Mouse (Mus musculus): ENCODE measurements around the gene Anxa4. TPM values are rescaled to one million over a fixed set of nuclear protein-coding genes. Genes with fewer than 3 reads are reported as not detected.

The Anxa4 gene
- polyA plus RNA-seq, 1 experiment from 2014 or later, result 5.6 TPM

- Histone ChIP-seq H3K4me3 (replicated peaks; ENCODE audit: low read depth, low read length) (no peak overlapping the region), H3K27me3 (ENCODE audit: control insufficient read depth, insufficient read depth, low read length) (no peaks in the 10 kb centered on the region), H3K4me2 (ENCODE audit: low read length) (no peak overlapping the region), H3K4me1 (ENCODE audit: control insufficient read depth, insufficient read depth, low read length) (peaks cover 4% of the 10 kb centered on the region; the same call in 1 of the 2 replicates), H3K36me3 (ENCODE audit: control insufficient read depth, insufficient read depth, low read length) (no peaks in the 10 kb centered on the region), H3K9me3 (ENCODE audit: control insufficient read depth, low read length) (no peaks in the 10 kb centered on the region), H3K9ac (replicated peaks; ENCODE audit: low read length) (no peak overlapping the region), H3K27ac (replicated peaks; ENCODE audit: low read depth, low read length) (no peak overlapping the region)
- DNase-seq, result peak; percentile 53
- 26% methylated on average over 3 of the region's 3 CpGs for WGBS
- ATAC-seq (ENCODE audit: low FRiP score, low TSS enrichment), result no peak
Measured at GRCm38 (mm10) chr6:86813341-86813740, 20.0 kb upstream of the Anxa4 start.

- 67% methylated on average over 4 of the region's 4 CpGs for WGBS
- DNase-seq, result no peak
- Histone ChIP-seq H3K27me3 (ENCODE audit: control insufficient read depth, insufficient read depth, low read length) (no peaks in the 10 kb centered on the region), H3K27ac (replicated peaks; ENCODE audit: low read depth, low read length) (no peak overlapping the region), H3K4me3 (replicated peaks; ENCODE audit: low read depth, low read length) (no peak overlapping the region), H3K36me3 (ENCODE audit: control insufficient read depth, insufficient read depth, low read length) (no peaks in the 10 kb centered on the region), H3K4me1 (ENCODE audit: control insufficient read depth, insufficient read depth, low read length) (peaks cover 4% of the 10 kb centered on the region; the same call in 1 of the 2 replicates), H3K4me2 (ENCODE audit: low read length) (no peak overlapping the region), H3K9ac (replicated peaks; ENCODE audit: low read length) (no peak overlapping the region), H3K9me3 (ENCODE audit: control insufficient read depth, low read length) (no peaks in the 10 kb centered on the region)
- no peak for ATAC-seq (ENCODE audit: low FRiP score, low TSS enrichment)
Measured at GRCm38 (mm10) chr6:86812919-86813318, 19.5 kb upstream of the Anxa4 start.

GRCm38 (mm10) chr6:86806455-86807086 lies 13.2 kb upstream of the Anxa4 start:
- H3K27ac ChIP-seq (replicated peaks; ENCODE audit: low read depth, low read length), result no peak overlapping the region
- no peak overlapping the region for H3K9ac ChIP-seq (replicated peaks; ENCODE audit: low read length)
- no peaks in the 10 kb centered on the region for H3K27me3 ChIP-seq (ENCODE audit: control insufficient read depth, insufficient read depth, low read length)
- peak; percentile 50; the same call in 1 of the 2 replicates for ATAC-seq (ENCODE audit: low FRiP score, low TSS enrichment)
- no peaks in the 10 kb centered on the region for H3K36me3 ChIP-seq (ENCODE audit: control insufficient read depth, insufficient read depth, low read length)
- H3K4me3 ChIP-seq (replicated peaks; ENCODE audit: low read depth, low read length), result no peak overlapping the region
- H3K4me1 ChIP-seq (ENCODE audit: control insufficient read depth, insufficient read depth, low read length), result no peaks in the 10 kb centered on the region
- peak; percentile 75 for DNase-seq
- no peaks in the 10 kb centered on the region for H3K9me3 ChIP-seq (ENCODE audit: control insufficient read depth, low read length)
- 4% methylated on average over 5 of the region's 5 CpGs for WGBS
- no peak overlapping the region for H3K4me2 ChIP-seq (ENCODE audit: low read length)

GRCm38 (mm10) chr6:86804646-86805045 lies 11.3 kb upstream of the Anxa4 start:
- DNase-seq (no peak), ATAC-seq (ENCODE audit: low FRiP score, low TSS enrichment) (no peak)
- Histone ChIP-seq H3K27me3 (ENCODE audit: control insufficient read depth, insufficient read depth, low read length) (no peaks in the 10 kb centered on the region), H3K4me1 (ENCODE audit: control insufficient read depth, insufficient read depth, low read length) (no peaks in the 10 kb centered on the region), H3K27ac (replicated peaks; ENCODE audit: low read depth, low read length) (no peak overlapping the region), H3K4me2 (ENCODE audit: low read length) (no peak overlapping the region), H3K4me3 (replicated peaks; ENCODE audit: low read depth, low read length) (no peak overlapping the region), H3K9me3 (ENCODE audit: control insufficient read depth, low read length) (no peaks in the 10 kb centered on the region), H3K36me3 (ENCODE audit: control insufficient read depth, insufficient read depth, low read length) (no peaks in the 10 kb centered on the region), H3K9ac (replicated peaks; ENCODE audit: low read length) (no peak overlapping the region)
- WGBS, result 87% methylated on average over 3 of the region's 3 CpGs

GRCm38 (mm10) chr6:86801431-86801830 lies 8.0 kb upstream of the Anxa4 start:
- Histone ChIP-seq H3K27me3 (ENCODE audit: control insufficient read depth, insufficient read depth, low read length) (no peaks in the 10 kb centered on the region), H3K27ac (replicated peaks; ENCODE audit: low read depth, low read length) (no peak overlapping the region), H3K4me2 (ENCODE audit: low read length) (no peak overlapping the region), H3K4me1 (ENCODE audit: control insufficient read depth, insufficient read depth, low read length) (no peaks in the 10 kb centered on the region), H3K9ac (replicated peaks; ENCODE audit: low read length) (no peak overlapping the region), H3K4me3 (replicated peaks; ENCODE audit: low read depth, low read length) (no peak overlapping the region), H3K9me3 (ENCODE audit: control insufficient read depth, low read length) (no peaks in the 10 kb centered on the region), H3K36me3 (ENCODE audit: control insufficient read depth, insufficient read depth, low read length) (no peaks in the 10 kb centered on the region)
- DNase-seq, result no peak
- 54% methylated on average over 11 of the region's 11 CpGs for WGBS
- ATAC-seq (ENCODE audit: low FRiP score, low TSS enrichment), result no peak

GRCm38 (mm10) chr6:86800467-86800866 lies 7.1 kb upstream of the Anxa4 start:
- Histone ChIP-seq H3K9me3 (ENCODE audit: control insufficient read depth, low read length) (no peaks in the 10 kb centered on the region), H3K4me3 (replicated peaks; ENCODE audit: low read depth, low read length) (no peak overlapping the region), H3K27ac (replicated peaks; ENCODE audit: low read depth, low read length) (no peak overlapping the region), H3K27me3 (ENCODE audit: control insufficient read depth, insufficient read depth, low read length) (no peaks in the 10 kb centered on the region), H3K4me1 (ENCODE audit: control insufficient read depth, insufficient read depth, low read length) (no peaks in the 10 kb centered on the region), H3K4me2 (ENCODE audit: low read length) (no peak overlapping the region), H3K36me3 (ENCODE audit: control insufficient read depth, insufficient read depth, low read length) (no peaks in the 10 kb centered on the region), H3K9ac (replicated peaks; ENCODE audit: low read length) (no peak overlapping the region)
- no peak for ATAC-seq (ENCODE audit: low FRiP score, low TSS enrichment)
- DNase-seq, result no peak
- 90% methylated on average over 3 of the region's 3 CpGs for WGBS

GRCm38 (mm10) chr6:86797455-86797854 lies 4.1 kb upstream of the Anxa4 start:
- Histone ChIP-seq H3K9me3 (ENCODE audit: control insufficient read depth, low read length) (no peaks in the 10 kb centered on the region), H3K4me3 (replicated peaks; ENCODE audit: low read depth, low read length) (no peak overlapping the region), H3K9ac (replicated peaks; ENCODE audit: low read length) (no peak overlapping the region), H3K27me3 (ENCODE audit: control insufficient read depth, insufficient read depth, low read length) (peaks cover 16% of the 10 kb centered on the region), H3K4me1 (ENCODE audit: control insufficient read depth, insufficient read depth, low read length) (peaks cover 8% of the 10 kb centered on the region), H3K27ac (replicated peaks; ENCODE audit: low read depth, low read length) (no peak overlapping the region), H3K4me2 (ENCODE audit: low read length) (no peak overlapping the region), H3K36me3 (ENCODE audit: control insufficient read depth, insufficient read depth, low read length) (no peaks in the 10 kb centered on the region)
- ATAC-seq (ENCODE audit: low FRiP score, low TSS enrichment), result no peak
- no peak for DNase-seq
- 67% methylated on average over 4 of the region's 4 CpGs for WGBS

- ATAC-seq (ENCODE audit: low FRiP score, low TSS enrichment), result no peak
- peaks cover 8% of the 10 kb centered on the region for H3K4me1 ChIP-seq (ENCODE audit: control insufficient read depth, insufficient read depth, low read length)
- 47% methylated on average over 5 of the region's 5 CpGs for WGBS
- peaks cover 25% of the 10 kb centered on the region for H3K27me3 ChIP-seq (ENCODE audit: control insufficient read depth, insufficient read depth, low read length)
- no peak overlapping the region for H3K4me3 ChIP-seq (replicated peaks; ENCODE audit: low read depth, low read length)
- no peak overlapping the region for H3K9ac ChIP-seq (replicated peaks; ENCODE audit: low read length)
- H3K9me3 ChIP-seq (ENCODE audit: control insufficient read depth, low read length), result no peaks in the 10 kb centered on the region
- no peak for DNase-seq
- no peaks in the 10 kb centered on the region for H3K36me3 ChIP-seq (ENCODE audit: control insufficient read depth, insufficient read depth, low read length)
- H3K4me2 ChIP-seq (ENCODE audit: low read length), result peak overlapping the region; percentile 68; the same call in 1 of the 2 replicates
- no peak overlapping the region for H3K27ac ChIP-seq (replicated peaks; ENCODE audit: low read depth, low read length)
Measured at GRCm38 (mm10) chr6:86793957-86794356, 573 bp upstream of the Anxa4 start.

GRCm38 (mm10) chr6:86790351-86790943 lies 2.9 kb downstream of the Anxa4 start:
- H3K27me3 ChIP-seq (ENCODE audit: control insufficient read depth, insufficient read depth, low read length), result peaks cover 25% of the 10 kb centered on the region
- no peak overlapping the region for H3K27ac ChIP-seq (replicated peaks; ENCODE audit: low read depth, low read length)
- ATAC-seq (ENCODE audit: low FRiP score, low TSS enrichment), result no peak
- H3K36me3 ChIP-seq (ENCODE audit: control insufficient read depth, insufficient read depth, low read length), result no peaks in the 10 kb centered on the region
- H3K4me3 ChIP-seq (replicated peaks; ENCODE audit: low read depth, low read length), result no peak overlapping the region
- H3K9ac ChIP-seq (replicated peaks; ENCODE audit: low read length), result no peak overlapping the region
- no peak for DNase-seq
- WGBS, result 89% methylated on average over 10 of the region's 10 CpGs
- H3K4me1 ChIP-seq (ENCODE audit: control insufficient read depth, insufficient read depth, low read length), result peaks cover 8% of the 10 kb centered on the region
- H3K4me2 ChIP-seq (ENCODE audit: low read length), result no peak overlapping the region
- no peaks in the 10 kb centered on the region for H3K9me3 ChIP-seq (ENCODE audit: control insufficient read depth, low read length)
